Mouse (Mus musculus) heart, postnatal 14 days (tissue): ENCODE measurements at regions not wholly inside any gene's neighbourhood (a gene's known extent, or its start where the extent isn't known, plus 50 kb on each side); places are given as distances from the start of the nearest gene placed in this dataset.

Experiments used
- DNase-seq, 2 experiments: peaks; one replicate each; pipeline ENCODE4 v3.0.0; 2021 to 2022
- intact Hi-C: fragments of 180-260 bp; cut with DNase I; formaldehyde crosslinking; loops from one replicate; pipeline ENCODE4 v1.15.1; 2025

GRCm38 (mm10) chr11:17324651-17325050 lies 67.3 kb downstream of the C1d start:
- DNase-seq: no peak
- intact Hi-C loops: no loop called here

GRCm38 (mm10) chr11:17325731-17326646 lies 68.6 kb downstream of the C1d start:
- DNase-seq: no peak
- intact Hi-C loops: no loop called here

GRCm38 (mm10) chr11:17326695-17327094 lies 69.3 kb downstream of the C1d start:
- intact Hi-C loops: no loop called here
- no peak for DNase-seq

- intact Hi-C loops: no loop called here
- DNase-seq: no peak
These were observed 94.1 kb downstream of the C1d start for GRCm38 (mm10) chr11:17351476-17351875.

GRCm38 (mm10) chr11:17352148-17353130 lies 95.1 kb downstream of the C1d start:
- no peak for DNase-seq
- intact Hi-C loops: no loop called here

GRCm38 (mm10) chr11:17359698-17360254 lies 102.4 kb downstream of the C1d start:
- intact Hi-C loops: no loop called here
- no peak for DNase-seq

GRCm38 (mm10) chr11:17377859-17378258 lies 120.5 kb downstream of the C1d start:
- intact Hi-C loops: no loop called here
- no peak for DNase-seq

- DNase-seq: no peak
These were observed 129.4 kb downstream of the C1d start for GRCm38 (mm10) chr11:17386756-17387155.

GRCm38 (mm10) chr11:17393832-17394231 lies 136.5 kb downstream of the C1d start:
- DNase-seq: no peak
- intact Hi-C loops: no loop called here

More at GRCm38 (mm10) chr11:17386756-17387155, 129.4 kb downstream of the C1d start:
- intact Hi-C loops: no loop called here

- peak; percentile 3 to 21 for DNase-seq
- intact Hi-C loops: no loop called here
These were observed 157.2 kb downstream of the C1d start for GRCm38 (mm10) chr11:17414531-17414930.

GRCm38 (mm10) chr11:17415144-17415543 lies 157.8 kb downstream of the C1d start:
- intact Hi-C loops: no loop called here
- DNase-seq: no peak

- no peak for DNase-seq
- intact Hi-C loops: no loop called here
These were observed 160.4 kb downstream of the C1d start for GRCm38 (mm10) chr11:17417656-17418289.

GRCm38 (mm10) chr11:17442133-17442532 lies 184.8 kb downstream of the C1d start:
- DNase-seq: no peak
- intact Hi-C loops: no loop called here

- intact Hi-C loops: no loop called here
- DNase-seq: no peak
These were observed 191.9 kb downstream of the C1d start for GRCm38 (mm10) chr11:17449289-17449688.

- intact Hi-C loops: no loop called here
These were observed 193.1 kb downstream of the C1d start for GRCm38 (mm10) chr11:17450360-17451045.

GRCm38 (mm10) chr11:17451451-17451850 lies 194.1 kb downstream of the C1d start:
- intact Hi-C loops: no loop called here
- no peak for DNase-seq

More at GRCm38 (mm10) chr11:17450360-17451045, 193.1 kb downstream of the C1d start:
- DNase-seq: no peak

- intact Hi-C loops: no loop called here
- no peak for DNase-seq
These were observed 196.2 kb downstream of the C1d start for GRCm38 (mm10) chr11:17453530-17453929.

- intact Hi-C loops: no loop called here
- no peak for DNase-seq
These were observed 201.6 kb downstream of the C1d start for GRCm38 (mm10) chr11:17458946-17459345.
